Mouse (Mus musculus): ENCODE results near the gene Hapln4. TPM values are rescaled to one million over a fixed set of nuclear protein-coding genes. Genes with fewer than 3 reads are reported as not detected.

Hapln4 gene
- polyA plus RNA-seq, 1 experiment, result 6.0 TPM

DNA sequence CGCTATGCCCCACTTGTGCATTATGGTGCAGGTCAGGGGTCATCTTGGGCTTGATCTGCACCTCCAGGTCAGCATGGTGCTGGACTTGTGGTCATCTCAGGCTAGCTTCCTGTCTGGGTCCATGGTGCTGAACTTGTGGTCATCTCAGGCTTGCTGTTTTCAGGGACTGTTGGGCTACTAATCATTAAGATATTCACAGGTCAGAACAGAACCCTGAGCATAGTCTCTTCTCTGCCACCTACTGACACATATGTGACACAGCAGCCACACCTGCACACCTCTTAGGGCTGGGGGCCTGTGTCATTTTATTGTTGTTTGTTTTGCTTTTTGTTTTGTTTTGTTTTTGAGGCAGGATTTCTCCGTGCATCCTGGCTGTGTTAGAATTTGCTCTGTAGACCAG, 39.6 kb downstream of the Hapln4 start:
- Histone ChIP-seq H3K4me2 (ENCODE audit: low read depth) (no peak overlapping the region), H3K36me3 (ENCODE audit: control insufficient read depth, insufficient read depth) (no peaks in the 10 kb centered on the region), H3K4me3 (no peak overlapping the region), H3ac (ENCODE audit: control insufficient read depth, insufficient read length) (no peak overlapping the region), H3K79me2 (ENCODE audit: control insufficient read depth, insufficient read depth) (no peaks in the 10 kb centered on the region), H3K27me3 (ENCODE audit: control insufficient read depth, insufficient read depth, insufficient read length) (peaks cover 57% of the 10 kb centered on the region)
- TF ChIP-seq SRF (IDR thresholded peaks at IDR 0.05; ENCODE audit: control insufficient read depth, insufficient read length, low read depth), result no peak
- peak; percentile 45 for TF ChIP-seq REST (IDR thresholded peaks at IDR 0.05; ENCODE audit: insufficient read depth, insufficient read length)

DNA sequence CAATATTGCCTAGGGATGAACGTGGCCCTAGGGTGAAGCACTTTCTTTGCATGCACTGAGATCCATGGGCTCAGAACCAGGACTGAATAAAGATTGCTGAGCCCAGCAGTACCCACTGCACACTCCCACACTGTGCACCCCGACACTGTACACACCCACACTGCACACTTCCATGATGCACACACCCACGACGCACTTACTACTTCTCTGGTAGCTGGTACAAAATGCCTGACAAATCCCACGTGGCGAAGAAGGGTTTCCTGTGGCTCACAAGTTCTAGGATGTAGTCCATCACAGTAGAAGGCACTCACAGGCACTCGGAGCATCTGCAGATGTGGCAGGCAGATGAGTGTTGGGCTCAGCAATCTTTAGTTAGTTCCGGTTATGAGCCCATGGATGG, 41.7 kb downstream of the Hapln4 start:
- no peak overlapping the region for H3ac ChIP-seq (ENCODE audit: control insufficient read depth, insufficient read length)
- no peak overlapping the region for H3K4me2 ChIP-seq (ENCODE audit: low read depth)
- TF ChIP-seq MYOD1 (IDR thresholded peaks at IDR 0.05; ENCODE audit: control insufficient read depth in 1 of 3, insufficient read length in 2 of 3, low read depth in 2 of 3) (no peak), E2F4 (IDR thresholded peaks at IDR 0.05; ENCODE audit: insufficient read depth) (no peak), TCF12 (IDR thresholded peaks at IDR 0.05; ENCODE audit: insufficient read depth, poor library complexity, severe bottlenecking) (no peak), REST (IDR thresholded peaks at IDR 0.05; ENCODE audit: insufficient read depth, insufficient read length) (no peak), MYOG (IDR thresholded peaks at IDR 0.05; ENCODE audit: control insufficient read depth in 1 of 3, insufficient read depth in 1 of 3, insufficient read length in 2 of 3, low read depth in 2 of 3) (no peak), SRF (IDR thresholded peaks at IDR 0.05; ENCODE audit: control insufficient read depth, insufficient read length, low read depth) (no peak)
- H3K4me3 ChIP-seq, result no peak overlapping the region
- H3K36me3 ChIP-seq (ENCODE audit: control insufficient read depth, insufficient read depth), result no peaks in the 10 kb centered on the region
- H3K79me2 ChIP-seq (ENCODE audit: control insufficient read depth, insufficient read depth), result no peaks in the 10 kb centered on the region
- H3K27me3 ChIP-seq (ENCODE audit: control insufficient read depth, insufficient read depth, insufficient read length), result peaks cover 43% of the 10 kb centered on the region

DNA sequence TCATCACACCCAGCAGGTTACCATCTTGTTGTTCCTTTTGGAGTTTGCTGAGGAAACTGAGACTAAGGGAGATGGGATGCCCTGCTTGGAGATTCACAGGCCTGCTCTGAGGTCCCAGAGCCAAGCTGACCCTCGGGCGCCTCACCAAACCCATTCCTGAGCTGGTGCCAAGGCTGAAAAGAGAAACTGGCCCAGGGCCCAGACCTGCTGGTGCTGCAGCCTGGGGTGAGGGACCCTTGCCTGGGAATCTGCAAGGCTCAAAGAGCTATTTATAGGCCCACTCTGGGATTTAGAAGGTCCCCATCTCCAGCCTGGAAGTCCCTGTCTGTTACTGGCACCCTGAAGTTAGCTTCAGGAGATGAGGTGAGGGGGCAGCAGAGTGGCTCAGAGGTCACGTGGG, 45.2 kb downstream of the Hapln4 start:
- Histone ChIP-seq H3K4me2 (ENCODE audit: low read depth) (no peak overlapping the region), H3K36me3 (ENCODE audit: control insufficient read depth, insufficient read depth) (no peaks in the 10 kb centered on the region), H3K4me3 (no peak overlapping the region), H3ac (ENCODE audit: control insufficient read depth, insufficient read length) (no peak overlapping the region), H3K27me3 (ENCODE audit: control insufficient read depth, insufficient read depth, insufficient read length) (peaks cover 24% of the 10 kb centered on the region), H3K79me2 (ENCODE audit: control insufficient read depth, insufficient read depth) (no peaks in the 10 kb centered on the region)
- no peak for TF ChIP-seq POLR2AphosphoS2 (IDR thresholded peaks at IDR 0.05; ENCODE audit: insufficient read length, low read depth)
- TF ChIP-seq SRF (IDR thresholded peaks at IDR 0.05; ENCODE audit: control insufficient read depth, insufficient read length, low read depth), result no peak
- TF ChIP-seq CEBPB (IDR thresholded peaks at IDR 0.05; ENCODE audit: insufficient read depth, poor library complexity, severe bottlenecking), result no peak
- TF ChIP-seq MYOG (IDR thresholded peaks at IDR 0.05; ENCODE audit: control insufficient read depth in 1 of 3, insufficient read depth in 1 of 3, insufficient read length in 2 of 3, low read depth in 2 of 3), result no peak
- TF ChIP-seq MYOD1 (IDR thresholded peaks at IDR 0.05; ENCODE audit: control insufficient read depth in 1 of 3, insufficient read length in 2 of 3, low read depth in 2 of 3), result no peak
- no peak for TF ChIP-seq POLR2A (IDR thresholded peaks at IDR 0.05; ENCODE audit: insufficient read length, low read depth)
- no peak for TF ChIP-seq TCF3 (IDR thresholded peaks at IDR 0.05; ENCODE audit: insufficient read length, low read depth)
- TF ChIP-seq USF1 (IDR thresholded peaks at IDR 0.05; ENCODE audit: low read depth), result no peak
- no peak for TF ChIP-seq REST (IDR thresholded peaks at IDR 0.05; ENCODE audit: insufficient read depth, insufficient read length)
- TF ChIP-seq E2F4 (IDR thresholded peaks at IDR 0.05; ENCODE audit: insufficient read depth), result no peak
- TF ChIP-seq TCF12 (IDR thresholded peaks at IDR 0.05; ENCODE audit: insufficient read depth, poor library complexity, severe bottlenecking), result no peak
- no peak for TF ChIP-seq MAX (IDR thresholded peaks at IDR 0.05; ENCODE audit: low read depth)

DNA sequence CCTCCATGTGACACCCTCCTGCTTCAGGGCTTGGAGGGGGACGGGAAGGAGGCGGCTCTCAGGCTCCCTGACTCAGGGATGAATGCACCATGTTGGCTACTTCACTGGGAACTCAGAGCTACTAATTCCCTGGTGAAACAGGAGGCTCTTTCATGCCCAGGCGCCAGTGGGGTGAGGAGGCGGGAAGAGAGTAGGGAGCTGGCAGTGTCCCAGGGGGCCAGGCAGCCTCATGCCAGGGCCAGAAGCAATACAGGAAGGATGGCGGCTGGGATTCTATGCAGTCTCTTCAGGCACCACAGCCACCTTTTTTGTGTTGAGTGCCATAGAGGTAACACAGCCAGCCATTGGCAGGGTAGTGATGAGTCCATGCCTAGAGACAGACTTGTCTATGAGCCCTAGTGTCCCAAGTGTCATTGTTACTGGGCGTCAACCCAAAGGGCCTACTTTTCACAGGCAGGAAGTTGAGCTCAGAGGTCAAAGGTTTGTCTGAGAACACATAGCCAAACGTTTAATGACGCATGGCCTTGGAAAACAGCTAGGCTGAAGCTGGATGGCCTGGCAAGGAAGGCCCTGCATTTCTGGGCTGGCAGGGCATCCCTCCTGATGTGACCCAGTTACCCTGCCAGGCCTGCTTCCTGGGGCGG, 46.2 kb downstream of the Hapln4 start:
- no peak overlapping the region for H3ac ChIP-seq (ENCODE audit: control insufficient read depth, insufficient read length)
- peak overlapping the region; percentile 48 for H3K4me2 ChIP-seq (ENCODE audit: low read depth)
- H3K36me3 ChIP-seq (ENCODE audit: control insufficient read depth, insufficient read depth), result no peaks in the 10 kb centered on the region
- no peak overlapping the region for H3K4me3 ChIP-seq
- peaks cover 15% of the 10 kb centered on the region for H3K27me3 ChIP-seq (ENCODE audit: control insufficient read depth, insufficient read depth, insufficient read length)
- TF ChIP-seq MYOD1 (IDR thresholded peaks at IDR 0.05; ENCODE audit: control insufficient read depth in 1 of 3, insufficient read length in 2 of 3, low read depth in 2 of 3), result no peak
- H3K79me2 ChIP-seq (ENCODE audit: control insufficient read depth, insufficient read depth), result no peaks in the 10 kb centered on the region

DNA sequence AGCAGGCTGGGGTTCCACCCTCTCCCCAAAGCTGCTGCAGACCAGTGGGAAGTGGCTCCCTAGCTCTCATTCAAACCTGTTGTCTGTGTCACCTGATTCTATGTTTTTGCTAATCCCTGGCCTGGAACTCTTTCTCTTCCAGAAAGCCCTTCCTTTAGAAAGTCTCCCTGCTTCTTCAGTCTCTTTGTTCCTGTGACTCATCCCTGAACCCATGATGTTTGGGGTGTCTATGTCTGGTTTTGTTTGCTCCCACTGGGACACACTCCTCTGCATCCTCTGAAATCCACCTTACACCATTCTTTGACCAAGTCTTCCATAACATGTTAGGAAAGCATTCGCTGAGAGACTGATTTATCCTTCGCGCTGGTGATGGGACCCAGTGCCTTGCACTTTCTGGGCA, 46.8 kb downstream of the Hapln4 start:
- Histone ChIP-seq H3K36me3 (ENCODE audit: control insufficient read depth, insufficient read depth) (no peaks in the 10 kb centered on the region), H3K4me3 (no peak overlapping the region), H3K27me3 (ENCODE audit: control insufficient read depth, insufficient read depth, insufficient read length) (peaks cover 9% of the 10 kb centered on the region), H3K79me2 (ENCODE audit: control insufficient read depth, insufficient read depth) (no peaks in the 10 kb centered on the region), H3K4me2 (ENCODE audit: low read depth) (peak overlapping the region; percentile 48), H3ac (ENCODE audit: control insufficient read depth, insufficient read length) (no peak overlapping the region)
- TF ChIP-seq MYOD1 (IDR thresholded peaks at IDR 0.05; ENCODE audit: control insufficient read depth in 1 of 3, insufficient read length in 2 of 3, low read depth in 2 of 3), result no peak
- TF ChIP-seq MYOG (IDR thresholded peaks at IDR 0.05; ENCODE audit: control insufficient read depth in 1 of 3, insufficient read depth in 1 of 3, insufficient read length in 2 of 3, low read depth in 2 of 3), result no peak
- TF ChIP-seq TCF12 (IDR thresholded peaks at IDR 0.05; ENCODE audit: insufficient read depth, poor library complexity, severe bottlenecking), result no peak
- TF ChIP-seq USF1 (IDR thresholded peaks at IDR 0.05; ENCODE audit: low read depth), result peak; percentile 1
- TF ChIP-seq POLR2AphosphoS2 (IDR thresholded peaks at IDR 0.05; ENCODE audit: insufficient read length, low read depth), result no peak
- no peak for TF ChIP-seq CEBPB (IDR thresholded peaks at IDR 0.05; ENCODE audit: insufficient read depth, poor library complexity, severe bottlenecking)
